ENCODE assay signal across 12 mouse cellular contexts in the genomic region with DNA sequence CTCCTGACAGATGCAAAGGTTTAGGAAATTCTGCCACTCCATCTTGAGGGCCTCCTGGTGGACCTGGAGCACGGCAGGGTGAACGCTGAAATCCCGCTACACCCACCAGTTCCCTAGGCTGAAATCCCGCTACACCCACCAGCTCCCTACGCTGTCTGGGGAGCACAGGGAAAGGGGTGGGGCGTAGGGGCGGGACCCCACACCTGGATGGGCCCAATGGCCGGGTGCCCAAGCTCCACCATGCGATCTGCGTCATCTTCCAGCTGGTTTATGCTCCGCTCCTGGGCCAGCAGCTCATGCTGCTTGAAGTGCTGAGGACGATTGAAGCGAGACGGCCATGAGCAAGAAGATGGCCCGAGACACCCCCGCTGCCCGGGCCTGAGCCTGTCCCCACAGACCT. TPM values are rescaled to one million over a fixed set of nuclear protein-coding genes. Genes with fewer than 3 reads are reported as not detected.
DNase-seq lines count a peak whose midpoint lies in the region; ATAC-seq and TF ChIP-seq lines count a peak whose summit lies in the region.
"Had no signal": no experiment of that assay in that cellular context is flagged by ENCODE, and none has a peak within 500 bp of the region (broad histone marks: within the 10 kb centered on the region; RNA-seq: fewer than 3 reads in every experiment).

No protein-coding gene starts in this region.

- intact Hi-C loops in heart, postnatal 36 days (cut with DNase I), result no loop called here

- peaks cover 39% of the 10 kb centered on the region for H3K27me3 ChIP-seq in heart, embryonic 14.5 days (ENCODE audit: control insufficient read depth, insufficient read depth, low read length)
- H3K27me3 ChIP-seq in forebrain, embryonic 14.5 days (replicated peaks; ENCODE audit: control insufficient read depth, insufficient read depth, low read length), result no peaks in the 10 kb centered on the region
- H3K27me3 ChIP-seq in limb, embryonic 14.5 days (ENCODE audit: control insufficient read depth, insufficient read depth, low read length), result peaks cover under 1% of the 10 kb centered on the region; the same call in 1 of the 2 replicates

- H3K9me3 ChIP-seq in heart, embryonic 14.5 days (ENCODE audit: control insufficient read depth, low read length), result no peaks in the 10 kb centered on the region
- no peaks in the 10 kb centered on the region for H3K9me3 ChIP-seq in ES-E14 (ENCODE audit: control insufficient read depth, insufficient read depth, low read depth, low read length)
- no peaks in the 10 kb centered on the region for H3K9me3 ChIP-seq in forebrain, embryonic 14.5 days (replicated peaks; ENCODE audit: control insufficient read depth, low read length)
- no peaks in the 10 kb centered on the region for H3K9me3 ChIP-seq in limb, embryonic 14.5 days (ENCODE audit: control insufficient read depth, low read length)

- peak overlapping the region; percentile 49 for H3K4me2 ChIP-seq in heart, embryonic 14.5 days (ENCODE audit: low read length)
- 0 out of 2 replicates have a peak overlapping the region, but pooled peaks have one; percentile 18 for H3K4me2 ChIP-seq in forebrain, embryonic 14.5 days (ENCODE audit: low read length)
- H3K4me2 ChIP-seq in limb, embryonic 14.5 days (replicated peaks; ENCODE audit: low read depth, low read length, severe bottlenecking), result peak overlapping the region; percentile 40

- no peak overlapping the region for H3K27ac ChIP-seq in heart, embryonic 14.5 days (replicated peaks in 1 of 2; ENCODE audit: control insufficient read depth in 1 of 2, insufficient read depth in 1 of 2, low read depth in 2 of 2, low read length in 2 of 2)
- no peak overlapping the region for H3K27ac ChIP-seq in ES-E14 (ENCODE audit: insufficient read depth, low read depth, low read length, poor library complexity, severe bottlenecking)
- no peak overlapping the region for H3K27ac ChIP-seq in forebrain, embryonic 14.5 days (ENCODE audit: low read depth, low read length)
- H3K27ac ChIP-seq in limb, embryonic 14.5 days (replicated peaks; ENCODE audit: low read depth, low read length), result no peak overlapping the region
- H3K27ac ChIP-seq: liver, embryonic 14.5 days had no signal

- in situ Hi-C loops in ES-E14 (cut with MboI; ENCODE audit: low sequenced_read_pairs in 2 of 2, unreplicated experiment in 2 of 2), result no loop called here

- TF ChIP-seq POLR2A in limb, embryonic 14.5 days (IDR thresholded peaks at IDR 0.05; ENCODE audit: borderline replicate concordance, extremely low read depth, insufficient read depth, insufficient read length), result no peak

- no peak for ATAC-seq in heart, embryonic 14.5 days (ENCODE audit: insufficient number of reproducible peaks, insufficient read depth, low FRiP score, low read depth)
- ATAC-seq in forebrain, embryonic 14.5 days, result no peak
- ATAC-seq in limb, embryonic 14.5 days (ENCODE audit: low FRiP score, low read depth), result no peak
- ATAC-seq: activated CD4-positive, CD25-positive, alpha-beta regulatory T cell, adult 4 months had no signal

- no peaks in the 10 kb centered on the region for H3K4me1 ChIP-seq in heart, embryonic 14.5 days (ENCODE audit: control insufficient read depth in 2 of 2, insufficient read depth in 2 of 2, low read length in 2 of 2)
- peaks cover 0 to 14% of the 10 kb centered on the region in 2 experiments; a peak in 3 of 4 replicates for H3K4me1 ChIP-seq in ES-E14 (ENCODE audit: control insufficient read depth in 2 of 2, insufficient read depth in 2 of 2, low read length in 2 of 2, poor library complexity in 1 of 2)
- H3K4me1 ChIP-seq in forebrain, embryonic 14.5 days (ENCODE audit: control insufficient read depth, insufficient read depth, low read length), result no peaks in the 10 kb centered on the region
- H3K4me1 ChIP-seq in limb, embryonic 14.5 days (ENCODE audit: control insufficient read depth, insufficient read depth, low read length), result no peaks in the 10 kb centered on the region

- WGBS in heart, embryonic 14.5 days, result 17% methylated on average over 15 of the region's 17 CpGs
- WGBS in forebrain, embryonic 14.5 days, result 20% methylated on average over 17 of the region's 17 CpGs
- WGBS in limb, embryonic 14.5 days, result 32% methylated on average over 15 of the region's 17 CpGs

- peak overlapping the region; percentile 55 for H3K9ac ChIP-seq in heart, embryonic 14.5 days (ENCODE audit: low read length)
- H3K9ac ChIP-seq in ES-E14 (ENCODE audit: insufficient read depth, low read depth, low read length, poor library complexity, severe bottlenecking), result peak overlapping the region; percentile 23
- H3K9ac ChIP-seq in forebrain, embryonic 14.5 days (ENCODE audit: low read length), result peak overlapping the region; percentile 32; the same call in 1 of the 2 replicates
- peak overlapping the region; percentile 44 for H3K9ac ChIP-seq in limb, embryonic 14.5 days (ENCODE audit: low read depth, low read length, severe bottlenecking)
- H3K9ac ChIP-seq: liver, embryonic 14.5 days had no signal

- H3K36me3 ChIP-seq in heart, embryonic 14.5 days (ENCODE audit: control insufficient read depth, insufficient read depth, low read length), result no peaks in the 10 kb centered on the region
- H3K36me3 ChIP-seq in ES-E14 (ENCODE audit: control insufficient read depth, insufficient read depth, low read length, poor library complexity, severe bottlenecking), result no peaks in the 10 kb centered on the region
- no peaks in the 10 kb centered on the region for H3K36me3 ChIP-seq in forebrain, embryonic 14.5 days (ENCODE audit: control insufficient read depth, insufficient read depth, low read length)
- H3K36me3 ChIP-seq in limb, embryonic 14.5 days (ENCODE audit: control insufficient read depth, insufficient read depth, low read length), result no peaks in the 10 kb centered on the region

- DNase-seq in heart, postnatal 36 days, result no peak
- no peak for DNase-seq in ES-E14 (ENCODE audit: low read depth, low spot score)
- DNase-seq in forebrain, embryonic 14.5 days (ENCODE audit: low spot score), result no peak
- no peak for DNase-seq in limb, embryonic 14.5 days (ENCODE audit: low spot score)
- DNase-seq in right cerebral cortex, adult 2 months (ENCODE audit: low spot score in 2 of 2), result no peak
- DNase-seq in natural killer cell, adult 2 months (ENCODE audit: low spot score in 2 of 2), result no peak
- DNase-seq in lung, postnatal 14 days, result no peak
- DNase-seq: kidney, postnatal 14 days had no signal

- H3K4me3 ChIP-seq in heart, embryonic 14.5 days (ENCODE audit: control insufficient read depth in 1 of 2, insufficient read depth in 1 of 2, low read depth in 1 of 2, low read length in 2 of 2), result no peak overlapping the region; a peak in 1 of 4 replicates
- H3K4me3 ChIP-seq in ES-E14 (ENCODE audit: insufficient read depth in 1 of 2, low read depth in 1 of 2, low read length in 2 of 2, poor library complexity in 1 of 2, severe bottlenecking in 1 of 2), result peak overlapping the region; percentile 39 to 51; a peak in 3 of 4 replicates
- no peak overlapping the region for H3K4me3 ChIP-seq in forebrain, embryonic 14.5 days (ENCODE audit: low read depth, low read length)
- 0 out of 2 replicates have a peak overlapping the region, but pooled peaks have one; percentile 2 for H3K4me3 ChIP-seq in limb, embryonic 14.5 days (replicated peaks; ENCODE audit: low read length)

TF ChIP-seq in ES-E14, 5 proteins besides CTCF, POLR2A, EP300 and RAD21 (continues in another document):
- TF ChIP-seq HCFC1 (IDR thresholded peaks at IDR 0.05; ENCODE audit: borderline replicate concordance, insufficient read depth, low read length) (no peak), MAFK (IDR thresholded peaks at IDR 0.05; ENCODE audit: insufficient read depth, low read depth, low read length) (no peak), ZNF384 (IDR thresholded peaks at IDR 0.05; ENCODE audit: low read depth, low read length) (no peak), CHD2 (IDR thresholded peaks at IDR 0.05; ENCODE audit: low read depth, low read length) (no peak)

RNA-seq across cellular contexts. Expression of gene Evpl, which starts 5.5 kb away (rescaled TPM):
- polyA plus RNA-seq in heart, embryonic 14.5 days (2014; fragmentation: Nextera tagmentation; extraction: Ambion mirVana), result 0.58 and 0.63 TPM in 2 replicates
- 1 to 10 TPM in 1 of 2 experiments, under 1 TPM in 1; 0.62 to 1.0 TPM for total RNA-seq in heart, postnatal 36 days (2021)
- total RNA-seq in ES-E14 (2012; rRNA removed), result 2.9 and 4.5 TPM in 2 replicates
- 0.11 and 0.17 TPM in 2 replicates for polyA plus RNA-seq in forebrain, embryonic 14.5 days (2014; fragmentation: Nextera tagmentation; extraction: Ambion mirVana)
- 6.0 and 8.2 TPM in 2 replicates for polyA plus RNA-seq in limb, embryonic 14.5 days (2012; rRNA removed)
- polyA plus RNA-seq in limb, embryonic 14.5 days (2014; fragmentation: Nextera tagmentation; extraction: Ambion mirVana), result 17.0 and 21.8 TPM in 2 replicates
- polyA plus RNA-seq: activated CD4-positive, CD25-positive, alpha-beta regulatory T cell, adult 4 months had no signal

RNA-seq across cellular contexts. Expression of gene Acox1, which starts 33.6 kb away (rescaled TPM):
- polyA plus RNA-seq in heart, embryonic 14.5 days (2014; fragmentation: Nextera tagmentation; extraction: Ambion mirVana), result 36.8 and 39.6 TPM in 2 replicates
- total RNA-seq in heart, postnatal 36 days (2021), result 100 to 1,000 TPM; 160 to 173 TPM
- 11.2 and 16.5 TPM in 2 replicates for total RNA-seq in ES-E14 (2012; rRNA removed)
- polyA plus RNA-seq in forebrain, embryonic 14.5 days (2014; fragmentation: Nextera tagmentation; extraction: Ambion mirVana), result 48.1 and 56.3 TPM in 2 replicates
- polyA plus RNA-seq in limb, embryonic 14.5 days (2012; rRNA removed), result 38.1 and 42.9 TPM in 2 replicates
- 26.3 and 30.1 TPM in 2 replicates for polyA plus RNA-seq in limb, embryonic 14.5 days (2014; fragmentation: Nextera tagmentation; extraction: Ambion mirVana)

RNA-seq across cellular contexts. Expression of gene Ten1, which starts 33.8 kb away (rescaled TPM):
- polyA plus RNA-seq in heart, embryonic 14.5 days (2014; fragmentation: Nextera tagmentation; extraction: Ambion mirVana), result 85.1 and 89.4 TPM in 2 replicates
- total RNA-seq in heart, postnatal 36 days (2021), result 10 to 100 TPM; 10.5 to 20.1 TPM
- 17.0 and 19.1 TPM in 2 replicates for total RNA-seq in ES-E14 (2012; rRNA removed)
- polyA plus RNA-seq in forebrain, embryonic 14.5 days (2014; fragmentation: Nextera tagmentation; extraction: Ambion mirVana), result 81.8 and 83.2 TPM in 2 replicates
- 44.2 and 50.0 TPM in 2 replicates for polyA plus RNA-seq in limb, embryonic 14.5 days (2012; rRNA removed)
- 67.4 and 70.5 TPM in 2 replicates for polyA plus RNA-seq in limb, embryonic 14.5 days (2014; fragmentation: Nextera tagmentation; extraction: Ambion mirVana)

RNA-seq across cellular contexts. Expression of gene Srp68, which starts 41.6 kb away (rescaled TPM):
- 55.5 and 57.7 TPM in 2 replicates for polyA plus RNA-seq in heart, embryonic 14.5 days (2014; fragmentation: Nextera tagmentation; extraction: Ambion mirVana)
- 10 to 100 TPM; 65.9 to 71.2 TPM for total RNA-seq in heart, postnatal 36 days (2021)
- total RNA-seq in ES-E14 (2012; rRNA removed), result 33.4 and 38.2 TPM in 2 replicates
- polyA plus RNA-seq in forebrain, embryonic 14.5 days (2014; fragmentation: Nextera tagmentation; extraction: Ambion mirVana), result 53.2 and 60.4 TPM in 2 replicates
- polyA plus RNA-seq in limb, embryonic 14.5 days (2012; rRNA removed), result 106 and 111 TPM in 2 replicates
- 94.9 and 103 TPM in 2 replicates for polyA plus RNA-seq in limb, embryonic 14.5 days (2014; fragmentation: Nextera tagmentation; extraction: Ambion mirVana)

RNA-seq across cellular contexts. Expression of gene Galr2, which starts 48.3 kb away (rescaled TPM):
- not detected in 2 replicates for polyA plus RNA-seq in heart, embryonic 14.5 days (2014; fragmentation: Nextera tagmentation; extraction: Ambion mirVana)
- not detected for total RNA-seq in heart, postnatal 36 days (2021)
- 1.8 and 3.3 TPM in 2 replicates for total RNA-seq in ES-E14 (2012; rRNA removed)
- polyA plus RNA-seq in forebrain, embryonic 14.5 days (2014; fragmentation: Nextera tagmentation; extraction: Ambion mirVana), result 0.09 and 0.11 TPM in 2 replicates
- 0.24 and 0.59 TPM in 2 replicates for polyA plus RNA-seq in limb, embryonic 14.5 days (2012; rRNA removed)
- 0.33 and 0.37 TPM in 2 replicates for polyA plus RNA-seq in limb, embryonic 14.5 days (2014; fragmentation: Nextera tagmentation; extraction: Ambion mirVana)
- polyA plus RNA-seq: activated CD4-positive, CD25-positive, alpha-beta regulatory T cell, adult 4 months; spleen, adult 2 months had no signal

Comparison
In these comparisons a context has a peak if more than half of its experiments do, and no peak if none do; other contexts are left out.
1. H3K4me3 ChIP-seq: peak in ES-E14 (2 of 2) and limb, embryonic 14.5 days (single experiment); none in heart, embryonic 14.5 days (0 of 2) and forebrain, embryonic 14.5 days (single experiment).
2. Peak in every context shown above with its lines, with median percentiles within 50 percentile points of each other: H3K4me2 ChIP-seq and H3K9ac ChIP-seq.